Mouse (Mus musculus) spleen, postnatal 10 days (tissue): ENCODE measurements around the gene Vps18.
A peak's percentile ranks its signal among the peaks of the same experiment; 100 is the strongest.

Experiments
- DNase-seq, 2 experiments: peaks; one replicate each; pipeline ENCODE4 v3.0.0; 2021 to 2022; ENCODE audit warnings: low spot score in 2 of 2

Gene Vps18

GRCm38 (mm10) chr2:119288270-119288882, at the start of gene Vps18:
Gene Vps18 (plus strand): TSS chr2:119288740.
- DNase-seq = peak; percentile 93 to 99

DNA sequence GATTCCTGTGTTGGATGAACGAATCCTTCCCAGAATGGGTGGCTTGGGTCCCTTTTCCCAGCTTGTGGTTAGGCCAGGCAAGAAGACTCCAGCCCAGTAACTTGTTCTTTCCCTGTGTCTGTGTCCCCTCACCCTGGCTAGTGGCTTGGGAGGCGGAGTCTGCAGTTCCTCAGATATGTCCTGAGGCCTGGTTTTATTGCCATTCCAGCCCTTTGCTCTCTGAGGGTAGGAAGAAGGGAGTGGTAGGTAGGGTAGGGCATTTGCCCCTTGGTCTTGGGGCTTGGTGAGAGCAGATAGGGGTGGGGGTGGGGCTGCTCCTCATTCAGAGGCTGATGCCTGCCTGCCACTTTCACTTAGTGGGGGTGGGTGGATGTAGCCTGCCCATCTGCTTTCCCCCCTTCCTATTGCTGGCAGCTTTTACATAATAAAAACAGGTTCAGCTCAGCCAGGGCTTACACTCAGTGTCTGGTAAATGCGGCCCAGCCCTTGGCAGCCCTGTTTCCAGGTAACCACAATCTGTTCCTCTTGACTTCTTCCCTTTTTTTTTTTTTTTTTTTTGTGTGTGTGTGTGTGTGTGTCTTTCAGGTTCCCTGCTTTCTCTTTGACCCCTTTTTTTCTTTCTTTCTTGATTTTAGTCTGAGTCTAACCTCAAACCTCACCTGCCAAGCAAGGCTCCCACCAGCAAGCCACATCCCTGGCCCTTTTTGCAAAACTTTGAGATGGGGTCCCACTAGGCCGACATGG, 48.3 kb upstream of the Vps18 start:
- no peak for DNase-seq

GRCm38 (mm10) chr2:119240819-119241186, 47.7 kb upstream of the Vps18 start:
- no peak for DNase-seq

GRCm38 (mm10) chr2:119242548-119242947, 46.0 kb upstream of the Vps18 start:
- no peak for DNase-seq

DNA sequence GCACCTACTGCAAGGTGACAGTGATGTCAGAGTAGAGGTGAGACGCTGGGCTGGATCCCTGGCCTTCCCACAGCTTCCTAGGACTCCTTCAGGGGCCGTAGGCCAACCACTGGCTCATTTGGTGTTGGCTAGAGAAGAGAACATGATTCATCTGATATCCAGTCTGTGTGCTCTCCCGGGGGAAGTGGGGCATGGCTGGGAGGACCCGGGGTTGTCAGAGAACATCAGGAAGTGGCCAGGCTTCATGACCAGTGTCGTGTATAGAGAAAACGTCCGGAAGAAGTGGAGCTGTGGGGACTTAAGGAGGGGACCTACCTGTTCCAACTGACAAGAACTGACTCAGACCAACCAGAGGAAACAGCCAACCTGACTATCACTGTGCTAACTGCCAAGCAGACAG, 43.3 kb upstream of the Vps18 start:
- DNase-seq = no peak

DNA sequence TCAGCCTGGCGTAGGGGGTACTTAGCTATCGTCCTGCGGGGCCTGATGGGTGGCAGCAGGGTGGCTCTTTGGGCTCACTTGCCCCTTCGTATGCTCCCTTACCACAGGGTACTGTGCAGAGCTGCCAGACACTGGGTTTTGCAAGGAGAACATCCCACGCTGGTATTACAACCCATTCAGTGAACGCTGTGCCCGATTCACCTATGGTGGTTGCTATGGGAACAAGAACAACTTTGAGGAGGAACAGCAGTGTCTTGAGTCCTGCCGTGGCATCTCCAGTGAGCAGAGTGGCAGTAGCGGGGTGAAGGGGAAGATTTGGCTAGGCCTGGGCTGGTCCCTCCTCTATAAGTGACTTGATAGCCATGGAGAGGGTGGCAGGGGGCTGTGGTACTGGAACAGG, 40.6 kb upstream of the Vps18 start:
- no peak for DNase-seq

GRCm38 (mm10) chr2:119249592-119250061, 38.9 kb upstream of the Vps18 start:
- DNase-seq = no peak

- no peak for DNase-seq
Measured at GRCm38 (mm10) chr2:119250377-119250776, 38.2 kb upstream of the Vps18 start.

- peak; percentile 78 to 93 for DNase-seq
Measured at GRCm38 (mm10) chr2:119250826-119251478, 37.6 kb upstream of the Vps18 start.

GRCm38 (mm10) chr2:119254976-119255375, 33.6 kb upstream of the Vps18 start:
- DNase-seq = no peak

DNA sequence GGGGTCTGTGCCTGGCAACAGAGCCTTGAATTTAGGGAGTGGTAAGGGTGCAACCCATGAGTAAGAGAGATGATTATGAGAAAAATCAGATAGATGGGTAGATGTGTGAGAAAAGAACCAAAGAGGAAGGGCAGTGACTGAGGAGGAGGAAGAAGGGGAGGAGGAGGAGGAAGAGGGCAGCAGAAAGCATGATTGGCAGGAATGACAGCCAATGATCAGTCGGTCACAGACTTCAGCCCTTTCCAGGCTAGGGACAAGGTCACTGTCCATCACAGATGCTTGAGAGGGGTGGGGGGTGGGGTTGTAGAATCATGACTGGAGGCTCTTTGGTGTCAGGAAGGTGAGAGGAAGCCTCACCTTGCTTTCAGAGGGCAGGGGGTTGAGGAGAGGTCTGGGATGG, 28.0 kb upstream of the Vps18 start:
- no peak for DNase-seq

- no peak for DNase-seq
Measured at GRCm38 (mm10) chr2:119261326-119261725, 27.2 kb upstream of the Vps18 start.

DNA sequence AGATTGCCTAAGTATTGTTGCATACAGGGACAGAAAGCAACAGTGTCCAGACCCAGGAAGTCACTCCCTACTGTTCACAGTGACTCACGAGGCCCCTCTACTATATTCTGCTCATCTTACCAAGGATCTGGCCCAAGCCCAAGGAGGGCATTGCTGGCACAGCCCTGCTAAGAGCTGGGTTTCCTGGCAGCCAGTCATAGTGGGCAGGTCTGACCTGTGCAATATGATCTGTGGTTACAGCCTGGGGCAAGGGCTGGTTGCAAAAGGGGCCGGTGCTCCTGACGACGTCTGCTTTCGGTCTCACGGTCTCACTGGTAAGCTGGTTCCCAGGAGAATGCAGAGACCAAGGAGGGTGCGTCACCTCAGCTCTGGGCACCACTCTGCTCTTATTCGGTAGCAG, 25.6 kb upstream of the Vps18 start:
- peak in 1 of 2 experiments; percentile 36 for DNase-seq

DNA sequence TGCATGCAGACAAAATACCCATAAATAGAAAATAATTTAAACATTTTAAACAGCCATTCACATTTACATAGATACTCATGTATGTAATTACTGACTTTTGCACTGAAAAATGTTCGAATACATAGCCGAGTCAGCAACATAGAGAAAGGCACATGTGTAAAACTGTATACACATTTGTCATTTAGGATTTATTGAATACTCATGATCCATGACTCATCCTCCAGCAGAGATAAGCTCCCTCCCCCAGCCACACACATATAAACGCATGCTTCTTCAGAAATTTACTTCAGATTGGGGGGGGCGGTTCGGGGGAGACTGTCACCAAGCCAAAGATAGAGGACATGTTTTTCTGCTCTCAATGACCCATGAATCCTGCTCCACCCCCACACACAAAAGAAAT, 24.7 kb upstream of the Vps18 start:
- DNase-seq = no peak

GRCm38 (mm10) chr2:119270286-119270642, 18.3 kb upstream of the Vps18 start:
- no peak for DNase-seq

GRCm38 (mm10) chr2:119270643-119271331, 17.8 kb upstream of the Vps18 start, which contains the start of gene Rhov:
Gene Rhov (minus strand): TSS chr2:119271272.
- DNase-seq = peak; percentile 38 to 78

DNA sequence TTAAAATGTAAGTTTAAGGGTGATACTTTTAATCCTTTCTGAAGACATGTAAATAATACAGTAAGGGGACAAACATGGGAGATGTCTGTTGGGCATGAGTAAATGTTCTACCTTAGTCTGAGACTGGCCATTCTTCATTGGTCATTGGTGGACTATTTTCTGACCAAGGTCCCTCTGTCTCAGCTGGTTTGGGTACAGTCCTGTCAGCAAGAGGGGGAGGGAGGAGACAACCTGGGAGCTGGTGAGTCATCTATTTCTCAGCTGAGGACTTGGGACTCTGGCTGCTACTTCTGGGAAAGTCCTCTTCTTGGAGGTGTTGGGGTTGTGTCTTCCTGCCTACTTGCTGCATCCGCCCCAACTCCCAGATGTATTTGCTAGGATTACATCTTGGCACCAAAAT, 14.4 kb upstream of the Vps18 start:
- no peak for DNase-seq

- DNase-seq = no peak
Measured at GRCm38 (mm10) chr2:119276926-119277325, 11.6 kb upstream of the Vps18 start.

DNA sequence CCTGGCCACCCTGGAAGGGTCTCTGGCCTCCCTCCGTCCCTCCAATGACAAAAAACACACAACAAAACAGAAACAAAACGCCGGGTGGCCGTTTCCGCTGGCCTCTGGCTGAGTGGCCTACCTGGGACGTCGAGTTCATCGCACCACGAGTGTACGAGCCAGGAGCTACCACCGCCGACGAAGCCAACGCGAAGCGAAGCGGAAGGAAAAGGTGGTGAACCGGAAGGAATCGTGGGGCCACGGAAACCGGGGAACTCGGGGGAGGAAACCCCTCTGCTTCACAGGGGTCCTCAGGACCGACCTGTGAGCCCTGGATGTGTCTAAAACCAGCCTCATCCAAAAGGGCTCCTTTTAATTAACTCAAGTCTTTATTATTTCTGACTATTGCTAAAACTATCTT, 10.7 kb upstream of the Vps18 start:
- no peak for DNase-seq

DNA sequence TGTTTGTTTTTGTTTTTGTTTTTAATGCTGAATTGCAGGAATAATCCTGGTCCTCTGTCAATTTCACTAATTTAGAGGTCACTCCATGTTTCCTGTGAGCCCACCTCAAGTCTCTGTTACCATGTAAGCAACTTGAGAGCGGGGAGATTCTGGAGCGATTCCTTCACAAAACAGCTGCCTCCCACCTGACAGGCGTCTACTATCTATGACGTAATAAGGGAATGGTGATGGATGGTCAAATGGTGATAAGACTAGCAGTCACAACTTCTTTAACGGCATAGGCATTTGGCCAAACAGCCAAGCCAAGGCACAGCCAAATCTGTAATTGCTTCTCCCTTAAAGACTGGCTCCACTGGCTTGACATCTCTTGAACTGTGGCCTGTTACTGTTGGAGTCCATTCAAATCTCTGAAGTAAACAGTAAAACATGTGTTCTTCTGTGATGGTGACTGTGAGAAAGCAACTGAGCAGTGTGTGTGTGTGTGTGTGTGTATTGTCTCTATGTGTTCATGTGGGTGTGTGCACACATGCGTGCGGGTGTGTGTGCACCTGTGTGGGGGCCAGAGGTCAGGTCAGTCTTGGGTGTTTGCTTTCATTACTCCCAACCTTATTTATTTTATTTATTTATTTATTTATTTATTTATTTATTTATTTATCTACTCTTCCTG, 6.5 kb upstream of the Vps18 start:
- DNase-seq = no peak

DNA sequence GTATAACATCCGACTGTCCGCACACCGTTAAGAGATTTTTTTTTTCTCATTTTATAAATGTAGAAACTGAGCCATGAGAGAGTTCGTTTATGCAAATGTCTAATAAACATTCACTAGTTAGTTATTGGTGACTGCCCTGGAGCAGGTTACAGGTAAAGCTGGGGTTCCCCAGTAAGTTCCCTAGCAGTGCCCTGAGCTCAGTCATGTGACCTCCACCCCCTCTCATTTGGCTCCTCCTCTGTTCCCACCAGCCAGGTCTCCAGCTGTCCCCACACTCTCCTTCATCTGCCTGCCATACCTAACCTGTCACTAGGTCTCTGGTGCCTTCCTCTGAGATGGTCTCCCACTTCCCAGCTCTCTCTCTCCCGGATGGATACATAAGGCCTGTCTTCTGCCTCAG, 1.2 kb upstream of the Vps18 start:
- no peak for DNase-seq

- peak; percentile 47 to 51 for DNase-seq
Measured at GRCm38 (mm10) chr2:119289014-119289416, 475 bp downstream of the Vps18 start.
